Mouse (Mus musculus) gastrocnemius, postnatal 25 days (tissue): ENCODE data around the gene Dram1. TPM values are rescaled to one million over a fixed set of nuclear protein-coding genes. Genes with fewer than 3 reads are reported as not detected.
"Not testable (repeated sequence)": the region's sequence is repeated elsewhere in the genome, so short reads cannot be mapped to it uniquely, and the experiment has no call there.

ENCODE experiments used
- DNase-seq: peaks from one replicate; pipeline ENCODE4 v3.0.0; 2022
- total RNA-seq, 2 experiments: library from RNA; stranded (reverse); gene quantifications; 1 replicate in 1 of 2; 2 replicates in 1 of 2; pipeline ENCODE4 v1.2.3; 2021

The Dram1 gene
- total RNA-seq, 2 experiments from 2014 or later: 1.2 to 5.5 TPM

DNA sequence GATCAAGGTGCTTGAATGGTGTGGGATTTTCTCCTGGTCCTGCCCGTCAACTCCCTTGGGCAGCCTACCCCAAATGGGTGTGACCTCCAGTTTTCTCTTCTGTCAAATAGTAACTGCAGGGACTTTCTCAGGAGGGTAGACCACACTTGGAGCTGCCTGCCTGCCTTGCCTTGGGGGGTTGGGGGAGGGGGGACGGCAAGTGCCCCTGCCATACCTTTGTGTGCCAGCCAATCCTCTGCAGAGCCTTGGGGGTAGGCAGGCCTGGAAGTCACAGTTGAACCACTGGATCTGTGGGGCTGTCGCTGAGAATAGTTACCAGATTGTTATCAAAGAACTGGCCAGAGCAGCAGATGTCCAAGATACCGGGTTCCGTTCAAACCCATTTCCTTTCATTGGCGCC, 7.4 kb upstream of the Dram1 start:
- DNase-seq: no peak

DNA sequence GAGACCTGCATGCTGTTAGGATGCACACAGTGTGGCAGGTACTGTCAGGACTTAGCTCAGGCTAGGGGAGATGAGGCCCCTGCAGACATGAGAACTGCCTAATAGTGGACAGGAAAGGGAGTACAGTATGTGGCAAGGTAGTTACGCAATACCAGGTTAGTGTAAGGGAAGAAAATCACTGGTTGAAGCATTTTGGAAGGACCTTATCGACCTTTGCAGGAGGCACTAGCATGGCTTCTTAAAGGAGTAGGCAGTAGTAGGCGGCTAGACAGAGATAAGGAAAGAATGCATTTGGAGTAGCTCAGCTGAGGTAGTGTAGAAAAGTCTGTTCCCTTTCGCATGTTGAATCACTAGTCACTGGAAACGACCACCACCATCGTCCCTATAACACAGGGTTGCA, 6.9 kb upstream of the Dram1 start:
- DNase-seq: no peak

DNA sequence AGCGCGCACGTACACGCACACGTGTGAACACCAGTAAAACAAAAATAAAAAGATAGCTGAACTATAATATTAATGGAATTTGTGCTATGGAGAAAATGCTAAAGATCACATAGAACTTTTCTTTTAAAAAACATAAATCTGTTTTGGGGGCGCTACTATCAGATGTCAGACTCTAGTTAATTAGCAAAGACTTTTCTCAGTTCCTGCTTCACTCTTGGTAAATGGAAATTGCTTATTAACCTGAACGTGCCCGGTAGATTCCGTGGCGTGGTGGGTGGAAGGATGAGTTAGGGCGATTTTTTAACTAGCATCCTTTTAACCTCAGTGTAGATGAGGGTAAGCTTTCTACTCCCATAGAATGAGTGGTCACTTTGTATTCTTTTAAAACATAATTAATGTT, 6.4 kb upstream of the Dram1 start:
- DNase-seq: no peak

DNA sequence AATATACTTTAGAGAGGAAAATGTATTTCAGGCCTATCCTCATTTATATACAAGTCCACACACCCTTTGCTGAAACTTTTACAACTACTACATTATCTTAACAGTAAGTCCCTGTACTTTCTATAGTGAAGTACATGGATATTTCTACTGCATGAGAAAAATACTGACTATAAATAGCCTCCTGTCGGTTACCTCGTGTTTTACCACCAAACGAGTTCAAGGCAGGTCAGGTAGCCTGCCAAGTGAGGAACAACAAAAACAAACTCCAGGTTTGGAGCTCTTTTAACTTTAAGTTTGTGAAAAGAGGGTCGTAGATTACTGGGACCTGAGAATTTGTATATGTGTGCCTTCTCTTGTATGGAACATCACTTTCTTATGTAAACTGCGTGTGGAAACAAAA, 5.2 kb upstream of the Dram1 start:
- DNase-seq: no peak

DNA sequence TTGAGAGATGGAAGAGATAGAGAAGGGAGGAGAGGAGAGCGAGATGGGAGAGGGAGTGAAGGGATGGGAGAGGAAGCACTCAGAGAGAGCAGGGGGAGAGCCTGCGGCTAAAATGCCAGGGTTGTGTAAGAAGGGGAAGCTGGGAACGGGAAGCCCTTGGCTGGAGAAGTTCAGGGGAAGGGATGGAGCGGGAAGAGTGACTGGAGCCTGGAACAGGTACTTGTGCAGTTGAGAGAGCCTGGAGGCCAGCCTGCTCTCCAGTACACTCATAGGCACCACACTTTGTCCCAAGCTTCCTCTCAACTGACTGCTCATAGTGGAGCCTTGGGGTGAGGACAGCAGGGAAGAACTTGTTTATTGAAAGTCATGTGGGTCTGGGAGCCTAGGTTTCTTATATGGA, 4.6 kb upstream of the Dram1 start:
- no peak for DNase-seq

DNA sequence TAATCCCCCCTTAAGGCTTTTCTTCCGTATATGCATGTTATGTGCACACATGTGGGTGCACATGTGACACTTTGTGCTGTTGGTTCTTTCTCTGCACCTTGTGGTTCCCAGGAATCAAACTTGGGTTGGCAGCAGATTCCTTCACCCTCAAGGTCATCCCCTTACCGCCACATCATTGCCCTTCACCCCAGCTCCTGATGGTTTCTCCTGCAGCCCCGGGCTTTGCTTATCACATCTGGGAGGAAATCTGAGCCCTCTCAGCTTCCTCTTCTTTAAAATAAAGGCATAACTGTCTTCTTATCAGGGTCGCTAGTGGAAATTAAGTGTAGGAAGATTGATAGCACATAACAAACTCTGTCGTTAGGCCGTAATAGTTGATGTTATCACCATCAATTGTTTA, 3.1 kb upstream of the Dram1 start:
- DNase-seq: no peak

DNA sequence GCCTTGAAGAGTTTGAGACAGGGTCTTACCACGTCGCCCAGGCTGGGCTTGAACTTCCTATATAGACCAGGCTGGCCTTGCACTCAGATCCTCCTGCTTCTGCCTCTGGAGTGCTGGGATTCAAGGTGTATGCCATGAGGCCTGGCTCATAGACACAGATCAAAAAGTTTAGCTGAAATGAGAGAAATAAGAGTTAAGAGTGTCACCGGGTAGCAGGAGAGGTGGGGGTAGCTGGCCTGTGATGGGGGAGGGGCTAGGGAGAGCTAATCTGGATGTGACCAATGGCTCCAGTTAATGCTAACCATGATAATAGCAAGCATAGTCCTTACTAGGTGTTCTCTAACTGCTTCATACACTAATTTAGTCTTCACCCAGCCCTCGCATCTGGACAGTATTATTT, 2.4 kb upstream of the Dram1 start:
- no peak for DNase-seq

DNA sequence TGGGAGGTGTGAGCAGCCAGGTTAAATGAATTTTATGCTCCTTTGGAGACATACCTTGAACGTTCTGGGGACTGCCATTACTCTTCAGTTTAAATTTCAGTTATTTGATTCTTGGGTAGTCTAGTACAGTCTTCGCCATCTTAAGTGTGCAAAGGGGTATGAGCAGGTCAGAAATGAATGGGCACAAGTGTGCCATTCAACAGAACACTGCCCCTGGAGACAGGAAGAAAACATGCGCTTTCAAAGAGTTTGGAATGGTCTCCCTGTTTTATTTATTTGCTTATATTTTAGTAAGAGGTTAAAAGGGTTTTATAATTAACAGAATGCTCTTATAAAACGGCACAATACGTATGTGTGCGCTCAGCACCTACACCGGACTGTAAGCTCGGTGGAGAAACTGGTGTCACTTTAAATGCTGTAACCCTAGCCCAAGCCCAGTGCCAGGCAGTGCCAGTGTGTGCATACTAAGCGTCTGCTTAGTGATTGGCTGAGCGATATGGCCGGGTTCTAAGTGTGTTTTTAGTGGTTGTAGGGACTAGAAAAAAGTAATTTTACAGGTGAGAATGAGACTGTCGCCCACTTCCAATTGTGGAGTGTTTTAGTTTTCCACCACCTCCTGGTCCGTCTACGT, 1.7 kb upstream of the Dram1 start:
- peak; percentile 43 for DNase-seq

DNA sequence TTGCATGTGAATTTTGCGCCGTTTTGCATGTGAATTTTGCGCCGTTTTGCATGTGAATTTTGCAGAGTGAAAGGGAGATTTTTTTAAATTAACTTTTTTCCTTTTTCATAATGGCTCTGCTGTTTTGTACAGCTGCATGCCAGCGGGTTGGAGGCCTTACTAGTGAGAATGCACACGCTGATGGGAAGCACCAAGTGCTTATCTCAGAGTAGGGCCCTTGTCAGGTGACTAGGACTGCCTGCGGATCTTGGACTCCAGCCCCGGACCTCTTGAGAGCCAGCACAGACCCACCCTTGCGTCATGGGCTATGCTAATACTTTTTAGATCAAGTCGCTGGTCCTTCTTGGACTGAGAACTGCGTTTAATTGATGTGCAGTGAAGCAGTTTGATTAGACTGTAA, 1.1 kb upstream of the Dram1 start:
- no peak for DNase-seq

DNA sequence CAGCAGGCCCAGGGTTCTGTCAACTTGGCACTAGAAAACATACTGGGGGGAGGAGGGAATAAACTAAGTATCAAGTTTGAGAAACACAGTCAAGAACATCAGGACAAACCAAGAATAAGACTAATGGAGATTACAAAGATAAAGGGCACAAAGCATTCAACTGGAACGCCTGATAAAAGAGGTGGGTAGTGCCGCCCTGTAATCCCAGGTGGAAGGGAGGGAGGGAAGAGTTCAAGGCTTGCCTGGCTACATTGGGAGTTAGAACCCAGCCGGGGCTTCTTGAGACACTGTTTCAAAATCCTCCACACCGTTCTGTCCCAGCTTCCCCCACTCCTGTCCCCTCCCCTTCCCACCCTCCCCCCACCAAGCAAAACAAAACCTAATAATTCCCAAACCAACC, 1.2 kb downstream of the Dram1 start:
- DNase-seq: no peak

DNA sequence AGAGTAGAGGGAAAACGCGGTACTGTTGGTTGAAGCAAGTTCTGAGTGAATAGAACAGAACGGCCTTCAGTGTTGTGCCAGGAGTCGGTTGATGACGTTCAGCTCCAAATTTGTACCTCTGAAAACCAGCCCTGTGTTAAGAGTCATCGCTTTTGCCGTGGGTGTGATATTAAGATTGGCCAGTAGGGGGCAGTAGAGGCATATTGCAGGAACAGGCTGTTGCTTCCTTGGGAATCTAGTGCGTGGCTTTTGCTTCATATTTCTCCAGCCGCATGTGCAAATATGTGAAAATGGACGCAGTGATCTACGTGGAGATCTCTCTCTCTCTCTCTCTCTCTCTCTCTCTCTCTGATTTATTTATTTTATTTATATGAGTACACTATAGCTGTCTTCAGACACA, 2.1 kb downstream of the Dram1 start:
- peak; percentile 71 for DNase-seq

DNA sequence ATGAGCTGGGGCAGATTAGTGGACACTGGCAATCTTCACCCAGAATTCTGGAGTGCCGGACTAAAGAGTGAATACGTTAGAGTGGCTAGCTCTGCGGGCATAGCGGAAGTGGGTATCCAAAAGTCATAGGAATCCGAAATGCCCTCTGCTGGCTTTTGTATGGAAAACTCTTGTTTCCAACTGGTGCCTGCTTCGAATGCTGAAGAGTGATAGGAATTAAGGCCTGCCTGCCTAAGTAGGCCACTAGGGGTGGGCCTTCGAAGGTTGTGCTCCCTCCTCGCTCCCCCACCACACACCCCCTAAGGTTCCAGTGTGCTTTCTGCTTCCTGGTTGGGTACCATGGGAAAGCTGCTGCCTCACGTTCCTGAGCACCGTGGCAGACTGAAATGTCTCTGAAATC, 3.9 kb downstream of the Dram1 start:
- no peak for DNase-seq

DNA sequence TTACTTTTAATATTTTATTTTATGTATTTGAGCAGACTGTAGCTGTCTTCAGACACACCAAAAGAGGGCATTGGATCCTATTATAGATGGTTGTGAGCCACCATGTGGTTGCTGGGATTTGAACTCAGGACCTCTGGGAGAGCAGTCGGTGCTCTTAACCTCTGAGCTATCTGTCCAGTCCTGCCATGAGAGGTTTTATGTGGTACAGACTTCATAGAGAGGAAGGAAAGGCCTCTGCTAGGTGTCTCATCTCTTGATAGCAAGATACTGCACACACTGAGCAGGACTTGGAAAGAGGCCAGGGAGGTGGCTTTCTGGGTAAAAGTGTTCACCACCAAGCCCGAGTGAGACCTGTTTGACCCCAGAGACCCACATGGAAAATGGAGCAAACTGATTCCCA, 5.9 kb downstream of the Dram1 start:
- not testable (repeated sequence) for DNase-seq

DNA sequence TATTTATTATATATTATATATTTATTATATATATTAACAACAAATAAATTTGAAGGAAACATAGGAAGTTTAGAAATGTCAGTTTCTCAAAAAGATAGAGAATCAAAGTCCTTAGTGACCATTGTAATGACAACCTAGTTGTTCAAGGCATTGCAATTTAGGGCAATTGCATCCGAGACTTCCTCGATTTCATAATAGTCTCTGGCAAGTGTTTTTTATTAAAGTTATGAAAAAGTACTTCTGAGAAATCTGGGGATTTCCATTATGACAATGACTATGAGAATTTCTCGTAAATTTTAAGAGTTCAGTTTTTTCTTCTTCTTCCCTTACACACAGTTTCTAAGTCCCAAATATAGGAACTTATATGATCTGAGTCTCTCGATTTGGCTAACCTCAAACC, 6.4 kb downstream of the Dram1 start:
- no peak for DNase-seq

DNA sequence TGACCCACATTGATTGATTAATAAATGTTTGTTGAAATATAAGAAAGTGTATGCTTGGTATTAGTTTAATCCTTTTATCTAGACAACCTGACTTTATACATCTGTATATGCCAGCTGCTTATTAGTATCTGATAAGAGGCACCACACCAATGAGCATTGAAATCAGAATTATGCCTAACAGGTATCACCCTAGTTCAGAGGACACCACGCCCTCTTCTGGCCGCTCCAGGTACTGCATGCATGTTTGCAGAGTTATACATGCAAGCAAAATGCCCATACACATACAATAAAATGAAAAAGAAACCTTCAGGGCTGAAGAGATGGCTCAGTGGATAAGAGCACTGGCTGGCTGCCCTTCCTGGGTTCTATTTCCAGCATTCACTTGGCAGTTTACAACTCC, 7.1 kb downstream of the Dram1 start:
- DNase-seq: no peak

DNA sequence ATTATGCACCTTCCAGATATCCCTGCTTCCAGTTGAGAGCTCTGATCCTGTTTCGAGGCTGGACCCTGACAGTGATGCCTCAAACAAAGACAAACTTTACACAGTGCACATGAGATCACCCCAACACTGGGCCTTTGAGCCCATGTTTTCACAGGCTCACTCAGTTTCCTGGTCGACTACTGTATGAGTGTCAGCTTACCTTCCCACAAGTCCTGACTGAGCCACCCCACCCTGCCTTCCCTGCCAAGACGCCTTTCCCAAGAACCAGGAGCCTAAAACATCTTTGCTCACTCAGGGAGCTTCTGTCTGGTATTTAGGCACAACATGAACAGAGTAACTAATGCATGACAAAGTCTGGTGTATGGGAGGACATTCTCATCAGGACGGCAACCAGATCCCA, 9.6 kb downstream of the Dram1 start:
- no peak for DNase-seq

DNA sequence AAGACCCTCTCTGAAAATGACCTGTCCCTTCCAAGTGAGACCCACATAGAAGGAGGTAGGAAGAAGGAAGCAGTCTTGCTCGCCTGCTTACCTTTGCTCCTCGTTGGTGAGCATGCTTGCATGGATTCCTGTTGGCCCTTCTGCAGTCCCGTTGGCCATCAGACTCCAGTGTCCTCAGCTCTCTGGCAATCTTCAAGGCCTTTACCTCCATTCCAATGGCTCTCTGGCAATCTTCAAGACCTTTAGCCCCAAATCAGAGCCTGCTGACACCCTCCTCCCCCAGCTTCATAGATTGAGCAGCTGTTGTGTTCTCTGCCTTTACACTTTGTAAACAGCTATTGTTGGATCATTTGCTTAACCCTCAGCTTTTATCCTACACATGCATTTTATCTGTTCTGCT, 14.7 kb downstream of the Dram1 start:
- DNase-seq: no peak

DNA sequence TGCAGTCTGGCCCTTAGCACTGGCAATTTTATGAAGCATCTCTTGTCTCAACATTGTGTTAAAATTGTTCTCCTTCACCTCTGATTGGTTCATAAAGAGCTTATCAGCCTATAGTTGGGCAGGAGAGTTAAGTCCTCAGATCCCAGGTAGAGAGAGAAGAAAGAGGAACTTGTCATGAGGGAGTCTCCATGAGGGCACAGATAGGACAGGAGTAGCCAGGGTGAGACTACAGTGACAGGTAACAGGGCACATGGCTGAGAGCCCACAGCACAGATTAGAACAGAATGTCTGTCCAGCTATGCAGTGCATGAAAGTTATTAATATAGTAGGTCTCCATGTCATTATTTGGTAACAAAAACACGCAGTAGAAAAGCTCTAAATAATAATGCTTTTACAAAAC, 16.7 kb downstream of the Dram1 start:
- no peak for DNase-seq

DNA sequence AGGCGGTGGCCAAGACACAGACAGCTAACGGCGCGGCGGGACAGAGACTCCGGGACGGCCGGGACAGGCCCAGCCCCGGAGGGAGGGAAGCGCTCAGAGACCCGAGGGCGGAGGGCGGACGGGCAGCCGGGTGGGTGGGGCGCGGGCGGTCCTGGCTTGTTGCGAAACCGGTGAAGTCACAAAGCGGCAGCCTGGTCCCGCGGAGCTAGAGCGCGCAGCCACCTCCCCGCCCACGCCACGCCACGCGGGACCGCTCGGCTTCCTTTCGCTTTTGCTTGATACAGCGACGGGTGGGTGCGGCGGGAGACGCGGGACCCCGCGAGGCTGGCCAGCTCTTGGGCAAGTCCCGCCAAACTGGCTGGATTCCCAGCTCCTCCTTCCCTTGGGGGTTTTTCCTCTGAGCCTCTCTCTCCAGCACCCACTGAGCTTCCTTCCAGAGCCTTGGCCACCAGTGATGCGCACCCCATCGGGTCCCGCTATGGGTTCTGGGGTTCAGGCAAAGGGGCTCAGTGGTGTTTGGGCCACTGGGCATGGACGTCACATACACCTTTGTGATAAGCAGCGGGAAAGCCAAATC, 21.8 kb downstream of the Dram1 start:
- peak; percentile 85 for DNase-seq

DNA sequence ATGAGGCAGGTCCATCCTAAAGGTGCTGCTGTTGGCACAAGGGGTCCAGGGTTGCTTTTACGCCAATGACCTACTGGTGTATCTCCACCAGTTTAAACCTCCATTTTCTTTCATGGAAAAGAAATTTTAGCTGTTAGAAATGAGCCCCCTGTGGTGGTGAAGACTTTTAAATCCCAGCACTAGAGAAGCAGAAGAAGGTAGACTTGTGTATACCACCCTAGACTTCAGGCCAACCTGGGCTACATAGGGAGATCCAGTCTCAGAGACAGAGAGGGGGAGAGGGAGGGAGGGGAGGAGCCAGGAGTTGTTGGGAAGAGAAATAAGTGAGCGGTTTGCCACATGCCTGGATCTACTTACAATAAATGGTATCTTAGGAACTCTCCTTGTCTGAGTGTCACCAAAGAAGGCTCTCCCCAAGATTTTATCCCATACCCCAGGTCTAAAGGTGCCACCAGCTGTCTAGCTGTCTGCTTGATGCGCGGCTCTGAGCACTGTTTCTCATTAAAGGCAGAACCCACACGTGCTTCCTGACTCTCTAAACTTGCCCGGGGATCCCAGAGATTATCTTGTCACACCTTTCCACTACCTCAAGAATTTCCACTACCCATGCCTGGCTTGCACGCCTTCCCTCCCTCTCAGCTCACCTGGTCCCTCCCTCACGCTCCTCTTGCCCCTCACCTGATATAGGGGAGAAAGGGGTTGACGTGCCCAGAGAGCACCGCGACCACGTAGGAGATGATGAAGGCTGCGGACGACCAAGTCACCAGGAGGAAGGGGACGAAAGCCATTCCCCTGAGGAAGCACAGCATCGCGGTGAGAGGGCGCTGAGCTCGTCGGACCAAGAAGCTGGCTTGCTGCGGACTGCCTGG, 22.5 kb downstream of the Dram1 start:
- no peak for DNase-seq

DNA sequence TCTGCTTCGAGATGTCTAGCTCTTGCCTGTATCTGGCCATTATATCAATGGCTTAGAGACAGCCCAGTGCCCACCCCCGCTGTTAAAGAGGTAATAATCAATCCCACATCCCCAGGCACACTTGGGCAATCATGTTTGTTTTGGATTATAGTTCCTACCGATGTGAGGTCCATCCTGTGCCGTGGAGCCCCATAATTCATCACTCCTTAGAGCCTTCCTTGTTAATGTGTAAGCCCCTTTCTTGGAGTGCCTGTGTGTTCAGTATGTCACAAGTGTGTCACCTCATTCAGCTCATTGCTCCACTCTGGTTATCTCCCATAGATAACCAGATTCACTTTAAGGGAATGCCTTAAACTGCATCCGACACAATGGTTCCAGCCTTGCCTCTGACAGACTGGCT, 24.3 kb downstream of the Dram1 start:
- DNase-seq: no peak

DNA sequence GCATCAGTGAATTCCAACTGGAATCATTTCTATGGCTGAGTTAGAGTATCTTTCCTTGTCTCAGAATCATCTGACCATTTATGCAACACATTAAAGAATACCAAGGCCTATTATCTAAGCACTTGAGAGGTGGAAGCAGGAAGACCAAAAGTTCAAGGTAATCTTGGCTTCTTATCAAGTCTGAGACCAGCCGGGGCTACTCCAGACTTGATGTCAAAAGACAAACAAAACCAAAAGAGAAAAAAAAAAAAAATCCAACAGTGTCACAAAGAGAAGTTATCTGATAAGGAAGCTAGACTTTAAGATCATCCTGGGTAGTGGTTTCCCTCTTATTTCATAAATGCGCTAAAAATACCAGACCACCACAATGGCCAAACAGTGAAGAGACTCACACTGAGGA, 26.3 kb downstream of the Dram1 start:
- no peak for DNase-seq

DNA sequence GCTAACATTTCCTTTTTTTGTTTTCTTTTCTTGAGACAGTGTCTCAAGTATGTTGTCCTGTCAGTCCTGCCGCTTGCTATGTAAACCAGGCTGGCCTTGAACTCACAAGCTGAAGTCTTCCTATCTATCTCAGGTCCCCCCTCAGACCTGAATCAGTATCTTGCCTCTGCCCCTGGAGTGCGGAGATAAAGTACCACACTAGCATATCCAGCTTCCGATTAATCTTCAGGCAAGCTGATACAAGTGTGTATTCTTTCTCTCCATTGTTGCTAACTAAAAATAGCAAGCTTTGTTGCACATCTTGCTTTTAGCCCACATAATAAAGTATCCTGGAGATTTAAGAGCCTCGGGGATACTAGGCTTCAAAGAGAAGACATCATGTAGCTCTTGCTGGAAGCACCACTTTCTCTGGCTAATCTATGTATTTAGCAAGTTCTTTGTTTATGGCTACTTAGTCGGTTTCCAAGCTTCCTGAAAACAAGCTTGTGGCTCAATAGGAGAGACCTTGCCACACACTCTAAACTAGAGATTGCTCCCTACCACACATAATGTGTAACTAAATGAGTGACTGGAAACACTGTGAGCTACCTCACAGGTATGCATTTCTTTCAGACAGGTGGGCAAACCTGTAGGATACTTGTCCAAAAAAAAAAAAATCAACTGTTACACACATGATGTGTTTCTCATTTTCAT, 27.3 kb downstream of the Dram1 start:
- no peak for DNase-seq
